Mouse (Mus musculus): Measurements from ENCODE around the gene Ooep.

The Ooep gene

GRCm38 (mm10) chr9:78378113-78378785 is at the start of gene Ooep:
TSS of gene Ooep (minus strand) at chr9:78378725.
- DNase-seq (ENCODE audit: low read depth, low spot score) = no peak

GRCm38 (mm10) chr9:78428185-78428584 is 49.7 kb upstream of the Ooep start:
- DNase-seq (ENCODE audit: low read depth, low spot score) = no peak

DNA sequence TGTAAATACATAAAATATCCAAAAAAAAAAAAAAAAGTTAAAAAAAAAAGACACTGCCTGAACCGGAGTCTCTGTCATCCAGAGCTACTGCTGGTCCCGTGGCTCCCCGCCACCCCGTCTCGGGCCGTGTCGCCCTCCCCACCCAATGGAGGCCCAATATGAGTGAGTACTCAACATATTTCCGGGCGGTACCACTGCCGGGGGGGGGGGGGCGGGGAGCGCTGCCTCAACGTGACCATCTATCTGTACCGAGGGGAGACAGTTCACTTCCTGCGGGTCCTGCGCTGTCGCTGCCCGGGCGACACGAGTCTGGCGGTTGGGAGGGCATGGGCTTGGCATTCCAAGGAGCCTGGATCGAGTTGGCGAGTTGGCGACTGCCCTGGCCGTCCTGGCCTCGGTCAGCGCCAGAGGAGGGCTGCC is 48.8 kb upstream of the Ooep start:
- no peak for DNase-seq (ENCODE audit: low read depth, low spot score)

DNA sequence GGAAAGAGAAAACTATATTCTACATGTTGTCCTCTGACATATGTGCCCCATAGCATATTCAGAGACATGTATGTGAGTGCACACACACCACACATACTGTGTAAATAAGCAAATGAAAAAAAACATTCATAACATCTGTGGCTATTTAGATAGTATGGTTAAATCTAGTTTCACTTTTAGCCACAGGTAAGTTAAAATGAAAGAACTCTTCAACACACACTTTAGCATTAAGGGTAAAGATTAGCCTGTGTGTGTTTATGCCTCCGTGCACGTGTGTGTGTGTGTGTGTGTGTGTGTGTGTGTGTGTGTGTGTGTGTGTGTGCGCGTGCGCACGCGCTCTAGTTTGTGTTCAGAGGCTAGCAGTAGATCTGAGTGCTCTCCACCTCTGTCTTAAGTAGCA is 23.1 kb upstream of the Ooep start:
- no peak for DNase-seq (ENCODE audit: low read depth, low spot score)

- DNase-seq (ENCODE audit: low read depth, low spot score) = no peak
Measured at GRCm38 (mm10) chr9:78400570-78400969, 22.0 kb upstream of the Ooep start.

- DNase-seq (ENCODE audit: low read depth, low spot score) = no peak
Measured at GRCm38 (mm10) chr9:78396517-78396916, 18.0 kb upstream of the Ooep start.

DNA sequence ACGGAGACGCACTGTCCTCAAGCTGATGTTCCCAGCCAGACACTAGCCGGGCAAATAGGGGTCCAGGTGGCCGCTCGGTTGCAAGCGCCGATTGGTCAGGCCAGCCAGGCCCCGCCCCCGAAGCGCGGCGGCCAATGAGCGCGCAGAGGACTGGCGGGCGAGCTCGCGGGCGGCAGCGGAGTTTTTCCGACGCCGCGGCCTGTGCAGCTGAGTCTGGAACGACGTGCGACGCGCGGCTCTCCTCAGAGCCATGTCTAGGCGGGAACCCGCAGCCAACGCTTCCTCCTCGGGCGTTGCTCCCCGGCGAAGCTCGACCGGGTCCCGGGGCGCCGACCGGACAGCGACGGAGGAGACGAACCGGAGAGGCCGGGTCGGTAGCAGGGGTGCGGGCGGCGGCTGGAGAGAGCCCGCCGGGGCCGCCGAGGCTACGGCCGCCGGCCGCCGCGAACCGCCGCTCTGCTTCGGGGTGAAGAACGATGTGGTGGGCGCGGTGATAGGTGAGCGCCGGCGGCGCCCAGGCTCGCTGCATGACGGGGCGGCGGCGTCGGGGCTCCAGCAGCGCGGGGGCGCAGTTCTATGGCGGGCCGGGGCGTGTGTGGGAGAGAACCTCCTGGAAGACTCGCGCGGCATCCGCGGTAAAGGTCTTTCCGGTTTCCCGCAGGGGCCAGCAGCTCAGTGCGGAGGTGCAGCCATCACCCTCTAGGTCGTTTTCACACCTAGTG is 17.3 kb upstream of the Ooep start, which contains the start of gene Ddx43:
Gene Ddx43, plus strand, starts transcription at position 148 of the 722 bp plus-strand sequence.
- DNase-seq (ENCODE audit: low read depth, low spot score) = no peak

- no peak for DNase-seq (ENCODE audit: low read depth, low spot score)
Measured at GRCm38 (mm10) chr9:78395244-78395629, 16.7 kb upstream of the Ooep start.

GRCm38 (mm10) chr9:78394602-78395001 is 16.1 kb upstream of the Ooep start:
- no peak for DNase-seq (ENCODE audit: low read depth, low spot score)

- DNase-seq (ENCODE audit: low read depth, low spot score) = no peak
Measured at GRCm38 (mm10) chr9:78393741-78394140, 15.2 kb upstream of the Ooep start.

DNA sequence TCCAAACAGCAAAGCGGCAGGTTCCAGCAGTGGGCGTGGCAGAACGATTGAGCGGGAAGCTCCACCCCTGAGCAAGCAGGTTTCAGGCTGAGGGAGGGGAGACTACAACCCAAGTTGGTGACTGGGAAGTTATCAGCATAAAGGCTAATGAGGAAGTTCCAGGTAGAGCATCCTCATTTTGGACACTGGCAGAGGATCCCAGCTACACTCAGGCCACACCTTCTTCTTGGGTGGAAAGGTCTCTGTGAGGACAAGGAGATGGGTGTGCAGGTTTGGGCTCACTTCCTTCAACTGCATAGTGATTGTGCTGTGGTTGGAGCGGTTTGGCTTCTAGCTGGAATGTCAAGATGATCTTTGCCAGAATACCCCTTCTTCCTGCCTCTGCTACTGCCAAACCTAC is 11.5 kb upstream of the Ooep start:
- DNase-seq (ENCODE audit: low read depth, low spot score) = no peak

GRCm38 (mm10) chr9:78386947-78387346 is 8.4 kb upstream of the Ooep start:
- DNase-seq (ENCODE audit: low read depth, low spot score) = no peak

- DNase-seq (ENCODE audit: low read depth, low spot score) = no peak
Measured at GRCm38 (mm10) chr9:78385893-78386292, 7.4 kb upstream of the Ooep start.

DNA sequence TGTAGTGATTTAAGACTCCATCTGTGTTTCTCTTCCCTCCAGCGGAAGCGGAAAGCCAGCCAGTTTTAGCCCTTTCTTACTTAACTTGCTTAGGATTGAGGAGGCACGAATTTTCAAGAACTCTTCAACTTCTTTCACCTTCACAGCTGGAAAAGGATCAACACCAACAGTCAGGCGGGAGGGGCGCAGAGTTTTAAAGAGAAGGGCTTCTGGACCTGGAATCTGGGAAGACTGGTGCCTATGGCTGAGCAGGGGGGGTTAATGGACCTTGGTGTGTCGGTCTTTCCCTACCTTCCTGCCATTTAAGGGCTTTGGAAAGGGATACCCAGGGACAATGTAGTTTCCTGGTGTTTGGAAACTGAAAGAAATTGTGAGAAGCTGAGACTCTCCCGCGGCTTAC is 979 bp downstream of the Ooep start:
- no peak for DNase-seq (ENCODE audit: low read depth, low spot score)

DNA sequence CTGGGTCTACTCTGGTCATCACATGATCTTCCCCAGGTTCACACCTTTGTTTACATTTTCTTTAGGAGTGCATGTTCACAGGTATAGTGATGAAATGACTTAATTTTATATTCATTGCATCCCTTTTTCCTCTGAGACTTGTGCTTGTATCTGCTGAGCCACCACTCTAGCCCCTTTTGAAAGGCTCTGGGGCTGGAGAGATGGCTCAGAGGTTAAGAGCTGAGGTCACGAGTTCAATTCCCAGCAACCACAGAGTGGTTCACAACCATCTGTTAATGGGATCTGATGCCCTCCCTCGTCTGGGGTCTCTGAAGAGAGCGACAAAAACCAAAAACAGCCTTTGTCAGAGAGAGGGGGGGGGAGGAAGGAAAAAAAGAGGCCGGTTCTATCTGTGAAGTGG is 3.0 kb downstream of the Ooep start:
- no peak for DNase-seq (ENCODE audit: low read depth, low spot score)

DNA sequence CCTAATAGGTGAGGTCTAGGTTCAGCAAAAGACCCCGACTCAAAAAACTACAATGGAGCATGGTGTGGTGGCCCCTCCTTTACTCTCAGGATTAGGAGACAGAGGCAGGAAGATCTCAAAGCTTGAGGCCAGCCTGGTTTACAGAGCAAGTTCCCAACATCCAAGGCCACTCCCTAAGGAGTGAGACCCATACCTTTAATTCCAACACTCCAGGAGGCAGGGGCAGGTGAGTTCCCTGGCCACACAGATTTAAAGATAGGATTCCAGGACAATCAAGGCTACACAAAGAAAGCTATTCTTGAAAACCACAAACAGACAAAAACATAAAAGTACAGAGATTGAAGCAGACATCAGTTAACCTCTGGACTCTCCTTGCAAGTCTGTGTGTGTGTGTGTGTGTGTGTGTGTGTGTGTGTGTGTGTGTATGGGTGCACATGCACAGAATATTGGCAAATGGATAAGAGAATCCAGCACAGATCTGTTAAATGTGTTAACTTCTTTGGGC is 3.6 kb downstream of the Ooep start:
- no peak for DNase-seq (ENCODE audit: low read depth, low spot score)

DNA sequence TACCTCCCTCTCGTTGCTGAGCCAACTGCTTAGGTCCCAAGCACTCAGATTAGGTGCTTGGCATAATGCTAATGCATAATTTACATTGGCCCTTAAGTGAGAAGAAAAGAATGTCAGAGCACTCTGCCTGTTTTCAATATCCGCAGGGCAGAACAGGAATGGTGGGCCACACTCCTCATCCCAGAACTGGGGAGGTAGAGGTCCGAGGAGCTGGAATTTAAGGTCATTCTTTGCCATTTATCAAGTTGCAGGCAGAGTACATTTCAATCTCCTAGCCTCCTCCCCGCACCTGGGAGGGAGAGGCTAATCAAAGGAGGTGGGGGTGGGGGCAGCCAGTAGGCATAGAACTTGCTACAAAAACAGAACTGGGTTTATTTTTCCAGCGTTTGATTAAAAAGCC is 4.1 kb downstream of the Ooep start:
- no peak for DNase-seq (ENCODE audit: low read depth, low spot score)

GRCm38 (mm10) chr9:78372827-78373504 is 5.6 kb downstream of the Ooep start:
- no peak for DNase-seq (ENCODE audit: low read depth, low spot score)

DNA sequence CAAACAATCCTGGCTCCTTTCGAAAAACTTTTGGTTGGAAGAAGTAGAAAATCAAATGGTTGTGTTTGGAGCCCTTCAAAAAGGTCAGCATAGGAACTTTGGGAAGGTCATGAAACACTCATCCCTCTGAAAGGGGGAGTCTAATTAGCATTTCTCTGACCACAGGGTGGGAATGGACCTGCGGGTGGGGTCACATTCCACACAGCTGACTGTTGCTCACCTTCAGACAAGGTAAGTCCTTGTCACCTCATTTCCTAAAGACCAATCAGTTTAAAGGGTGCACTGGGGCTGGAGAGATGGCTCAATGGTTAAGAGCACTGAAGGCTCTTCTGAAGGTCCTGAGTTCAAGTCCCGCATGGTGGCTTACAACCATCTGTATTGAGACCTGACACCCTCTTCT is 7.1 kb downstream of the Ooep start:
- DNase-seq (ENCODE audit: low read depth, low spot score) = no peak

DNA sequence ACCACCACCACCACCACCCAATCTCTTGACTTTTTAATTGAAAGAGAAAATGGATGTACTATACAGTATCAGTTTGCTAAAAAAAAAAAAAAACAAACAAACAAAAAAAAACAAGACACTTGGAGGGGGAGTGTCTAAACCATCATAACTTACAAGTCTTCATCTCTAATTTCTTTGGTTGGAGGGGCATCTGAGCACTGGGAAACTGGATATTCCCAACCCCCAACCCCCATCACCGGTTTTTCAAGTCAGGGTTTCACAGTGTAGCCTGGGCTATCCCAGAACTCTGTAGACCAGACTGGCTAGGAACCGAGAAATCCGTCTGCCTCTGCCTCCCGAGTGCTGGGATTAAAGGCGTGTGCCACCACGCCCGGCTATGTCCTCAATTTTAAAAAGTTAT is 8.7 kb downstream of the Ooep start:
- DNase-seq (ENCODE audit: low read depth, low spot score) = no peak

- no peak for DNase-seq (ENCODE audit: low read depth, low spot score)
Measured at GRCm38 (mm10) chr9:78369349-78369748, 9.2 kb downstream of the Ooep start.

GRCm38 (mm10) chr9:78368671-78369293 is 9.7 kb downstream of the Ooep start:
- no peak for DNase-seq (ENCODE audit: low read depth, low spot score)
